Comparison of ENCODE assay signal across 8 mouse cellular contexts in the genomic region with DNA sequence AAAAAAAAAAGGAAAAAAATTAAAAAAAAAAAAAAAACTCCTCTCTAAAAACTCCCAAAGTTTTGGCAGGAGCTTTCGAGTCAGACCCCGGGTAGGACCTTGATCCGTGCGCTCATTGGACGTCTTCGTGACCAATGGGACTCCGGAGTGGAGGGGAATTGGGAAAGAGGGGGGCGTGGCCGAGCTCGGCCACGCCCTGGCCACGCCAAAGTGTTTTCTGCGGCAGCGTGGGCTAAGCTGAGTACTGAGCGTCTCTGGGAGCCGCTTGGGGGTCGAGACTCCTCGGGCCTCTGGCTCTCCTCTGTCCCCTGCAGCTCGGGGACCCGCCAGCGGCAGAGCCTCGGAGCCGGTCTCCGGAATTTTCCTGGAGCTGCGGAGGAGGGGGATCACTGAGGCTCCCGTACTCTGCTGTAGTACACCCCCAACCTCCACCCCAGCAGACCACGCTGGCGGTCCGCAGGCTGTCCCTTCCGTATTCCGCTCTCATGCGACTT. TPM values are rescaled to one million over a fixed set of nuclear protein-coding genes. Genes with fewer than 3 reads are reported as not detected.
DNase-seq lines count a peak whose midpoint lies in the region; ATAC-seq and TF ChIP-seq lines count a peak whose summit lies in the region.

Gene Hlx, minus strand, starts transcription at position 64 of the 494 bp plus-strand sequence.

- peak within 1 kb of the TSS; percentile 44 for H3K4me3 ChIP-seq in cerebellum, adult 2 months (replicated peaks; ENCODE audit: insufficient read depth, low read depth, low read length)
- H3K4me3 ChIP-seq in gastrocnemius, adult 2 months = peak within 1 kb of the TSS; percentile 79
- H3K4me3 ChIP-seq in hindbrain, embryonic 15.5 days = peak within 1 kb of the TSS; percentile 40
- peak within 1 kb of the TSS; percentile 71 for H3K4me3 ChIP-seq in liver, embryonic 13.5 days (replicated peaks)

- WGBS in cerebellum, adult 2 months = under 1% methylated on average over 32 of the region's 32 CpGs
- under 1% methylated on average over 32 of the region's 32 CpGs for WGBS in hindbrain, embryonic 15.5 days
- under 1% methylated on average over 32 of the region's 32 CpGs for WGBS in liver, embryonic 13.5 days (ENCODE audit: insufficient replicate concordance)

- intact Hi-C loops in gastrocnemius, adult 2 months (cut with DNase I) = loop anchor here (5.0 kb wide), 1 partner anchor 55 kb away; no protein-coding TSS in a partner anchor

- H3K27ac ChIP-seq in cerebellum, adult 2 months (ENCODE audit: insufficient read depth, low read length) = no peak within 1 kb of the TSS
- H3K27ac ChIP-seq in gastrocnemius, adult 2 months = peak within 1 kb of the TSS; percentile 100
- H3K27ac ChIP-seq in hindbrain, embryonic 15.5 days (replicated peaks) = peak within 1 kb of the TSS; percentile 28; the same call in 1 of the 2 replicates
- H3K27ac ChIP-seq in liver, embryonic 13.5 days = peak within 1 kb of the TSS; percentile 83

- no peak for TF ChIP-seq POLR2A in cerebellum, adult 2 months (IDR thresholded peaks at IDR 0.05; ENCODE audit: borderline replicate concordance, insufficient read depth, low read length)

- H3K4me2 ChIP-seq in hindbrain, embryonic 15.5 days = peak within 1 kb of the TSS; percentile 63
- H3K4me2 ChIP-seq in liver, embryonic 13.5 days = peak within 1 kb of the TSS; percentile 94

- H3K27me3 ChIP-seq in cerebellum, adult 2 months (ENCODE audit: control insufficient read depth, insufficient read depth, low read length) = peaks cover 14% of the 10 kb centered on the region; the same call in 1 of the 2 replicates
- H3K27me3 ChIP-seq in hindbrain, embryonic 15.5 days = peaks cover 58% of the 10 kb centered on the region
- peaks cover 100% of the 10 kb centered on the region for H3K27me3 ChIP-seq in liver, embryonic 13.5 days

- peak within 1 kb of the TSS; percentile 39 for H3K9ac ChIP-seq in hindbrain, embryonic 15.5 days
- peak within 1 kb of the TSS; percentile 77 for H3K9ac ChIP-seq in liver, embryonic 13.5 days

- TF ChIP-seq CTCF in cerebellum, adult 2 months (IDR thresholded peaks at IDR 0.05; ENCODE audit: borderline replicate concordance, insufficient read depth, low read depth, low read length) = no peak
- TF ChIP-seq CTCF in gastrocnemius, adult 2 months (IDR thresholded peaks at IDR 0.05) = no peak

- DNase-seq in cerebellum, adult 2 months = no peak
- peak; percentile 17 for DNase-seq in c-Kit-negative CD71-positive TER-119-positive erythroid progenitor cells, embryonic 14.5 days (ENCODE audit: low read depth, low spot score)
- DNase-seq in gastrocnemius, adult 2 months = peak; percentile 93
- DNase-seq in liver, embryonic 13.5 days = peak; percentile 61
- DNase-seq in naive thymus-derived CD4-positive, alpha-beta T cell, adult 2 months (ENCODE audit: low read depth) = peak; percentile 27
- peak; percentile 59 for DNase-seq in thymus, postnatal 14 days

- no peak for ATAC-seq in cerebellum, adult (ENCODE audit: insufficient number of reproducible peaks, low FRiP score, low TSS enrichment)
- ATAC-seq in hindbrain, embryonic 15.5 days (ENCODE audit: low FRiP score, low read depth) = peak; percentile 82
- peak; percentile 86 for ATAC-seq in liver, embryonic 13.5 days (ENCODE audit: low read depth)

- no peaks in the 10 kb centered on the region for H3K9me3 ChIP-seq in hindbrain, embryonic 15.5 days
- H3K9me3 ChIP-seq in liver, embryonic 13.5 days (replicated peaks) = no peaks in the 10 kb centered on the region

- 0 out of 2 replicates have a peak, but pooled peaks cover 2% of the 10 kb centered on the region for H3K4me1 ChIP-seq in cerebellum, adult 2 months (ENCODE audit: control insufficient read depth, insufficient read depth, low read length)
- peaks cover 19% of the 10 kb centered on the region for H3K4me1 ChIP-seq in hindbrain, embryonic 15.5 days (replicated peaks)
- H3K4me1 ChIP-seq in liver, embryonic 13.5 days (replicated peaks) = peaks cover 38% of the 10 kb centered on the region

- H3K36me3 ChIP-seq in hindbrain, embryonic 15.5 days = no peaks in the 10 kb centered on the region
- no peaks in the 10 kb centered on the region for H3K36me3 ChIP-seq in liver, embryonic 13.5 days

RNA-seq across cellular contexts. Expression of gene Hlx, which starts in this region (rescaled TPM):
- polyA plus RNA-seq in cerebellum, adult 2 months (2012; rRNA removed) = 0.60 and 1.1 TPM in 2 replicates
- 10 to 100 TPM in 1 of 2 experiments, 1 to 10 TPM in 1; 6.9 to 10.9 TPM for total RNA-seq in gastrocnemius, adult 2 months (2021)
- 2.3 and 3.1 TPM in 2 replicates for polyA plus RNA-seq in hindbrain, embryonic 15.5 days (2015; fragmentation: Nextera tagmentation; extraction: Ambion mirVana)
- 8.8 and 9.9 TPM in 2 replicates for polyA plus RNA-seq in liver, embryonic 13.5 days (2015; fragmentation: Nextera tagmentation; extraction: Ambion mirVana)

Comparison
In these comparisons a context has a peak if more than half of its experiments do, and no peak if none do; other contexts are left out.
1. DNase-seq: peak in c-Kit-negative CD71-positive TER-119-positive erythroid progenitor cells, embryonic 14.5 days (single experiment), gastrocnemius, adult 2 months (single experiment), liver, embryonic 13.5 days (single experiment), naive thymus-derived CD4-positive, alpha-beta T cell, adult 2 months (single experiment) and thymus, postnatal 14 days (single experiment); none in cerebellum, adult 2 months (0 of 2).
2. Peak in every context shown above with its lines, with median percentiles within 50 percentile points of each other: H3K4me3 ChIP-seq.